Mouse (Mus musculus) layer of hippocampus, adult 2 months (tissue): ENCODE results near the gene Tppp3. TPM values are rescaled to one million over a fixed set of nuclear protein-coding genes. Genes with fewer than 3 reads are reported as not detected.
A peak's percentile ranks its signal among the peaks of the same experiment; 100 is the strongest.

Source experiments
- DNase-seq, 2 experiments: peaks; one replicate each; pipeline ENCODE4 v3.0.0; 2022; ENCODE audit warnings: low spot score in 2 of 2
- H3K27ac ChIP-seq: fragments of 200-600 bp; 2 replicates; pipeline ENCODE4 v1.8.1; 2022
- H3K4me3 ChIP-seq: fragments of 200-600 bp; 2 replicates; pipeline ENCODE4 v1.8.1; 2022; ENCODE audit warnings: mild to moderate bottlenecking
- CTCF ChIP-seq: fragments of 200-600 bp; conservative IDR thresholded peaks from 2 replicates; pipeline ENCODE4 v1.8.1; 2022; ENCODE audit warnings: antibody characterized with exemption, mild to moderate bottlenecking, moderate library complexity
- total RNA-seq, 2 experiments: library from RNA; stranded (reverse); gene quantifications; 2 replicates each; pipeline ENCODE4 v1.2.3; 2021

Tppp3 gene
- total RNA-seq, 2 experiments from 2014 or later, result 36.5 to 36.8 TPM

DNA sequence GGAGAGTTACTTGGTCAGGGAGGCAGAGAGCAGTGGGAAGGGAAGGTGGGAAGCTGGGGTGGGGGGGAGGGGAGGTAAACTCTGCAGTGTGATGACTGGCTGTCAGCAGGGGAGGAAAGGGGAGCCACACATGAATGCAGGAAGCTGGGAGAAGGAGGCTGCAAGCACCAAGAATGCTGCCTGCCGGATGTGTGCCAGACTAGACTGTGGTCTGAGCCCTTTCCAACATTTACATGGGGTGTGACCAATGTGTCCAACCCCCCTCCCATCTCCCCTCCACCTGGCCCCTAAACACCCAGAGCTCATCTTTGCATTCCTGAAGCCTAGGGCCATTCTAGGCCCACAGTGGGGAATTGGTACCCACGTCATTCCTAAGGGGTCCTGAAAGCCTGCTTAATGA is 9.7 kb upstream of the Tppp3 start:
- Histone ChIP-seq H3K27ac (no peak overlapping the region), H3K4me3 (no peak overlapping the region)
- DNase-seq, result no peak
- TF ChIP-seq CTCF, result no peak

- Histone ChIP-seq H3K4me3 (no peak overlapping the region), H3K27ac (0 out of 2 replicates have a peak overlapping the region, but pooled peaks have one; percentile 1)
- DNase-seq, result no peak
- TF ChIP-seq CTCF, result no peak
Measured at GRCm38 (mm10) chr8:105477792-105478191, 6.5 kb upstream of the Tppp3 start.

DNA sequence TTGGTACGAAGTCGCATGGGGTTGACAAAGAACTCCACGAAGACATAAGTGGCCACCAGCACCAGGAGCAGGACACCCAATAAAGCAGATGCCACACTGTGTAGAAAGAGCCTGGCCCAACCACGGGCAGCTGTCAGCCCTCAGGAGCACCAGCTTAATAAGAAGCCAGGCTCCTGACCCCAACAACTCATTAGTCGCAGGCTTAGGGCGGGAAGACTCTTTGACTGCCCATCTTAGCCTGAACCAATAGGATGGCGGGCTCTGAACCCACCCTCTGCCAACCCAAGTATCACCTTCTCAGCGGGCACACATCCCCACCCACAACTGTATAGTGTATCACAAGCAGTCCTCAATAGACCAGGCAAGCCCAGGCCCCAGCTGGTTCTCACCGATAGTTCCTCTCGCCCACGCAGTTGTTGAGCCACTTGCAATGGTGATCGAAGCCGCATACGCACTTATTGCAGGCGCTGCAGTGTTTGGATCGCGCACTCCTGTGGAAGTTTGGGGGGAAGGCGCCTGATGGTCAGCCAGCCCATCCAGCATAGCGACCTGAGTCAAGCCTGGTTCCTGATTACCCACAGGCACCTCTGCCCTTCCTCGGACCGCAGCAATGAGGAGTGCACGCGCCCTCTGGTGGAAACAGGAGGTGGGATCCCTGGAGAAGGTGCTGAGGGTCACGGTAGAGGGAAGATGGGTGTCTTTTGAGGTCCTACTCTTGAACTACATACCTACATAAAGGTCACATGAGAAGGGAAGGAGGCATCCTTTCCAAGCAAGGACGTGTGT is 5.5 kb upstream of the Tppp3 start:
- peak; percentile 88 for TF ChIP-seq CTCF
- peak in 1 of 2 experiments; percentile 39 for DNase-seq
- H3K27ac ChIP-seq, result no peak overlapping the region
- H3K4me3 ChIP-seq, result no peak overlapping the region

- DNase-seq, result no peak
- Histone ChIP-seq H3K4me3 (no peak overlapping the region), H3K27ac (no peak overlapping the region)
- TF ChIP-seq CTCF, result no peak
Measured at GRCm38 (mm10) chr8:105476161-105476560, 4.8 kb upstream of the Tppp3 start.

DNA sequence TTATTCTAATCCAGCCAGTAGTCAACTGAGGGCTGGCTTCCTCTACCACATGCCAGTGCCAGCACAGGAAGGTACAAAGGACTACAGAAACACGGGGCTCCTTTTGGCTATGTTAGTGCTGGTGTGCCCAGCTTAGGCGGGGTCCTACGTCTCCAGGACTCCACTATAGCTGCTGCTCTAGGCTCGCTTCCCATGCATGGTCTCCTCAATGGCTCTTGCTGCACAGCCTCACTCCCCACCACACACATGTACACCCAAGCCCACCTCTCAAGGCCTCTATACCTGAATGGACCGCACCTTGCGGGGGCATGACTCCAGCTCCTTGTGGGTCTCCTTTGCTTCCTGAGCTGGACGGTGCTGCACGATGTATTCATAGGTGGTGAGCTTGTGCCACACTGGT is 4.4 kb upstream of the Tppp3 start:
- no peak for DNase-seq
- no peak for TF ChIP-seq CTCF
- Histone ChIP-seq H3K27ac (no peak overlapping the region), H3K4me3 (no peak overlapping the region)

- Histone ChIP-seq H3K4me3 (no peak overlapping the region), H3K27ac (peak overlapping the region; percentile 49; the same call in 1 of the 2 replicates)
- TF ChIP-seq CTCF, result no peak
- no peak for DNase-seq
Measured at GRCm38 (mm10) chr8:105475254-105475653, 3.9 kb upstream of the Tppp3 start.

DNA sequence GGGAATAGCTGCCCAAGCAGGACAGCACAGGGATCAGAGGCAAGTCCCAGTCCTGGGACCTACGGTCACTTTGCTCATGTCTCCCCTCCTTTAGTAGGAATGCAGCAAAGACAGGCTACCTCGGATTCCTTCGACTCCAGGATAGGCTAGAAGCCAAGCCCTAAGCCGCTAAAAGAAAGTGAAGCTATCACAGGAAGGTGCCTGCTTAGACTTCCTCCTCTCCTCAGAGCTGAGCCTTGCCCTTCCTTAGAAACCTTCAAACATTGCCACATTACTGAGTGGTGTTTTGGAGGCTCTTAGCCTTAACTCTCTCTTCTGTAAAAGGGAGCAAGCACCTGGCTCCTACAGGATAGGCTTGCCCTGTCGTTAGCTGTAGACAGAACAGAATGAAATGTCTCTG is 3.4 kb upstream of the Tppp3 start:
- no peak for TF ChIP-seq CTCF
- no peak overlapping the region for H3K4me3 ChIP-seq
- no peak for DNase-seq
- peak overlapping the region; percentile 49; the same call in 1 of the 2 replicates for H3K27ac ChIP-seq

- no peak for TF ChIP-seq CTCF
- H3K27ac ChIP-seq, result peak overlapping the region; percentile 49; the same call in 1 of the 2 replicates
- no peak overlapping the region for H3K4me3 ChIP-seq
- no peak for DNase-seq
Measured at GRCm38 (mm10) chr8:105473816-105474606, 2.7 kb upstream of the Tppp3 start.

GRCm38 (mm10) chr8:105472983-105473382 is 1.7 kb upstream of the Tppp3 start:
- DNase-seq, result no peak
- Histone ChIP-seq H3K4me3 (no peak overlapping the region), H3K27ac (no peak overlapping the region)
- TF ChIP-seq CTCF, result no peak

GRCm38 (mm10) chr8:105472414-105472932 is 1.1 kb upstream of the Tppp3 start:
- Histone ChIP-seq H3K27ac (no peak overlapping the region), H3K4me3 (no peak overlapping the region)
- DNase-seq, result no peak
- no peak for TF ChIP-seq CTCF

DNA sequence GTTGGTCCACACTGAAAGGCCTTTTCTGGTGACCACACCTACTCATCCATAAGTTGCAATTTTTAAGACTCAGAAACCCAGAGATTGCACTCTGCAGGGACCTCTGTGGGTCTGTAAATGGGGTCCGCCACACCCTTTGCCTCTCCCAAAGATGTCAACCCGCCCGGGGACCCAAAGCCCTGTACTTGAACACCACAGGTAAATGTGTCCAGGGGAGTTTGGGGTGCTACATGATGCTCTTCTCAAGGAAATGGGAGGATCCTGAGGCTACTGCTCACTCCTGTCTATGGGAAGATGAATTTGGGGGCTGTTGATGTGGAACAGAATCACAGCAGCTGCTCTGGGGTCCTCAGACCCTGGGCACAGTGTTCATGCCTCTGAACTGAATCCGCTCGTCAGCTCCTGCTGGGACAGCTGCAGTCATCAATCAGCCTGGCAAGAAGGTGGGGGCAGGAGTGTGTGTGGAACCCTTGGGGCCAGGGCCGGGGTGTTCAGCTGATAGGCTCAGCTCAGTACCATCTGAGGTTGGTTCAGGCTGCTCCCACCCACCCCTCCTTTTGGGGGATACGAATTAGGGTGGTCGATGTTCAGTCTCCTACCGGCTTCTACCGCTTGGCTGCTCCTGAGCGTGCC is 529 bp downstream of the Tppp3 start:
- Histone ChIP-seq H3K27ac (peak overlapping the region; percentile 83), H3K4me3 (peak overlapping the region; percentile 57)
- DNase-seq, result no peak
- no peak for TF ChIP-seq CTCF

- Histone ChIP-seq H3K27ac (peak overlapping the region; percentile 83), H3K4me3 (peak overlapping the region; percentile 57)
- no peak for DNase-seq
- TF ChIP-seq CTCF, result no peak
Measured at GRCm38 (mm10) chr8:105470262-105470661, 1.1 kb downstream of the Tppp3 start.

GRCm38 (mm10) chr8:105469816-105470215 is 1.5 kb downstream of the Tppp3 start:
- no peak for TF ChIP-seq CTCF

More at GRCm38 (mm10) chr8:105469816-105470215, 1.5 kb downstream of the Tppp3 start:
- no peak for DNase-seq
- H3K4me3 ChIP-seq, result peak overlapping the region; percentile 57
- H3K27ac ChIP-seq, result peak overlapping the region; percentile 83
